Mouse (Mus musculus): ENCODE data around the gene Rps23.

GRCm38 (mm10) chr13:90896098-90896497, 26.7 kb upstream of the Rps23 start:
- TF ChIP-seq CTCF (IDR thresholded peaks at IDR 0.05; ENCODE audit: extremely low read depth, insufficient read depth, insufficient read length, insufficient replicate concordance) (no peak), POLR2A (IDR thresholded peaks at IDR 0.05; ENCODE audit: low read depth, low read length) (no peak)
